Mouse (Mus musculus) adrenal gland, adult 2 months (tissue): ENCODE data around the gene Rbms1. TPM values are rescaled to one million over a fixed set of nuclear protein-coding genes. Genes with fewer than 3 reads are reported as not detected.

ENCODE experiments used
- DNase-seq: peaks from one replicate; pipeline ENCODE4 v3.0.0; 2021
- polyA plus RNA-seq: library from polyadenylated mRNA; depleted of rRNA; stranded (reverse); fragments of >200 nt; gene quantifications from 2 replicates; pipeline ENCODE4 v1.2.3, GENCODE M21; 2012
- total RNA-seq, 2 experiments: library from RNA; stranded (reverse); gene quantifications; 2 replicates each; pipeline ENCODE4 v1.2.3; 2021

Gene Rbms1
- total and polyA plus RNA-seq, 3 experiments: 58.6 to 119 (median 60.1) TPM

DNA sequence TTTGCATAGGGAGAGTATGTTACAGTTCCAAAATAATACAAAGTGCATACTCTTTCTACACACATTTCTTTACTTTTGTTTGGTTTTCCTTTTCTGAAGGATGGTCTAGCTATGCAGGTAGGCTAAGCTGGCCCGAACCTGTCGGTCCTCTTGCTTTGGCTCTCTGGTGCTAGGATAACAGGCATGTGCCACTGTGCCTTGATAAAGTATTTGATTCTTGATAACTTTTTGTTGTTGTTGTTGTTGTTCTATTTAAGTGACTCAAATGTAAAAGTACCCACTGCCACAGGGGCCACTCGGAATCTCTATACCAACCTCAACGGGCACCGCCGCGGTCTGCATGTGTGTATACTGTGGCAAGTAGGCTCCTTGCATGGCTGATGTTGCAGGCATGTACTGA lies 207.9 kb downstream of the Rbms1 start:
- DNase-seq: no peak

DNA sequence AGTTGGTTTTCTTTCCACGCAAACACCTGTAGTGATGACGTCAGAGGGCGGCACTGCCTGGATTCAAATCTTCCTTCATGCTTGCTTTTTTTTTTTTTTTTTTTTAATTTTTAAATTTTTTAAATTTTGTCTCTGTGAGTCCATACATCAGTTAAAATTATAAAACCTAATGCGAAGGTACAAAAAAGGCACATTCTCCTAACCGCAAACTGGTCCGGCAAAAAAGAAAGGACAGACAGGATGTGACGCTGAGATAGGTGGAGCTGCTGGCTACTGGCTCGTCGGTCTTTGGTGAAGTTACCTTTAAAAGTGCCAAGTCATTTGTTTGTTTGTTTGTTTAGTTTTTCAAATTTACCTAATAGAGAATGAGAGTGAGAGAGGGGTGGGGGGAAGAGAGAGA lies 211.7 kb downstream of the Rbms1 start:
- no peak for DNase-seq

DNA sequence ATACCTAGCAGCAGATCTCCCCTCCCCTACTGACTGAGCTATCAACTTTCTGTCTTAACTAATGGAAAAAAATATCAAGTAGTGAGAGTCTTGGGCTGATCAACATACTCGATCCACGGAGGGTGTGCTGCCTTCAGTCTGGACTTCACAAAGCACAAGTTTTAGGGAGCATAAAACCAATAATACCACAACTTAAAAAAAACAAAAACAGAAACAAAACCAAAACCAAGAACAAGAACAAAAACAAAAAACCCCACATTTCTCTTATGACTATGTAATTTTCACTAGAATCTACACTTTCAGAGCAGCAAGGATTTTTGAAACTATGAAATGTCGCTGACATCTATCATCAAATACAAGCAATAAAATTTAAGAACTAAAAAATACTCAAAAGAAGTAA lies 212.4 kb downstream of the Rbms1 start:
- no peak for DNase-seq

DNA sequence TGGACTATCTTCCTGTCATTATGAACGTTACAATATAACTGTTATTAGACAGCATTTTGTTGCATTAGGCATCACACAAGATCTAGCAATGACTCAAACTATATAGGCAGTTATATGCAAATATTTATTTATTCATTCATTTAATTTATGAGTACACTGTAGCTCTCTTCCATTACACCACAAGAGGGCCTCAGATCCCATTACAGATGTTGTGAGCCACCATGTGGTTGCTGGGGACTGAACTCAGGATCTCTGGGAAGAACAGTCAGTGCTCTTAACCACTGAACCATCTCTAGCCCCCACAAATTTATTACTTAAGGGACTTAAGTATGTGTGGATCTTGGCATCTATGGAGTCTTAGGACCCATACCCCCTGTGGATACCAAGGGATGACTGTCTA lies 214.4 kb downstream of the Rbms1 start:
- no peak for DNase-seq

DNA sequence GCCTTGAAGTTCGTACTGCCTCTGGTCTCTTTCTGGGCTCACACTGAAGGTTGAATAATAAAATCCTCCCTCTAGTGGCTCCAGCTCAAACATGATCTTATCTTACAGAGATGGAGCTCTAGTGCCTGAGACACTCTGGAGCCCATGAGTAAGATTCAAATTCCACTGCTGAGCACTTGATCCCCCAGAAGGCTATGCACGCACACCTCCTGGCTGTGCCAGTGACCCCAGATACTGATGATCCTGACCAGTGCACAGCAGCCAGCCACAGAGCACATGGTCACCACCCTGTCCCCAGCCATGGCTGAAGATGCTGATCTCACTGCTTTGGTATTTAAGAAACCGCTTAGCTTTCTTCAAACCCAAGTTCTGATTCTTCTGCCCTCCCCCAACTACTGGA lies 215.4 kb downstream of the Rbms1 start:
- DNase-seq: no peak

DNA sequence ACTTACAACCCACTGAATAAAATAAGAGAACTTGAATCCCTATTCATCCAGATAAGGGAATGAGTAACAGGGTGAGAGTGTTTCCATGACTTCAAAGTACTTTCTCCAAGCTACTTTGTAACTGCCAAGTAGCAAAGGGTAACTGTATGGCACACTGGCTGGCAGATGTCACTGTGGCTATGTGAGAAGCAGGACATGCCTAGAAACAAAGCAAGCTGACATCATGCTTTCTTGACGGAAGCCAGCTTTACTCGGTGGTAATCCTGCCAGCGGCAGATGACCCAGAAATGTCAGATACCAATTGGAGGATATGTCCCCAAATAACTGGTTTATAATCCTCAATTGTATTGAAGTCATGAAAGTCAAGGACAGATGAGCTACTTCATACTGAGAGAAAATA lies 218.3 kb downstream of the Rbms1 start:
- peak; percentile 26 for DNase-seq

DNA sequence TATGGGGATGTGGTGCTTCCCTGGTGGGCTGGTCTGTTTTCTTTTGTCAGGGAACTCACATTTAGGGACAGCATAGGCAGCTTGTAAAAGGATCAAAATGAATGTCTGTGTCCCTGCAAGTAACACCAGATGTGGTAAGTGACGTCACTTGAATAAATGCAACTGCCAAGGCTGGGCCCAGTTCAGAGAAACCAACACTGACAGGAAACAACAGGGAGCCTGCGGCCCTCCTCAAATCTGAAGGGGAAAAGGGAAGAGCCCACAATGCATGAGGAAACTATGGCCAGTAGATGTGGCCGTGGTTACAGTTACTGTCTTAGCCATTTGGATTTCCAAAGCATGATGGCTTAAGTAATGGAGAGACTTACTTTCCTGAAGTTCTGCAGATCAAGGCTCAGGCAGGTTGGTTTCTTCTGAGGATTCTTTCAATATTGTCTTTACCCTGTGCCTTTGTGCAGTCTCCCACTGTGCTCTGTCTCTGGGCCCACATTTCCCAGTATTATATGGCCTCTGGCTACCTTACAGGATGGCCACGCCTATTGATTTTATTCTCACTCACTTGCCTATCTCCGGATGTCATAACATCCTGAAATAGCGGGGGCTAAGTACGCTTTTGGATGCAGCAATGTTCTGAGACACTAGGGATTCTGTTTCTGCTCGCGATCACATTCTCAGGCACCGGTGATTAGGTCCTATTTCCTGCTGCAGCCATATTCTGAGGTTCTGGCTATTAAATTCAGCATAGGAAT lies 223.4 kb downstream of the Rbms1 start:
- no peak for DNase-seq

DNA sequence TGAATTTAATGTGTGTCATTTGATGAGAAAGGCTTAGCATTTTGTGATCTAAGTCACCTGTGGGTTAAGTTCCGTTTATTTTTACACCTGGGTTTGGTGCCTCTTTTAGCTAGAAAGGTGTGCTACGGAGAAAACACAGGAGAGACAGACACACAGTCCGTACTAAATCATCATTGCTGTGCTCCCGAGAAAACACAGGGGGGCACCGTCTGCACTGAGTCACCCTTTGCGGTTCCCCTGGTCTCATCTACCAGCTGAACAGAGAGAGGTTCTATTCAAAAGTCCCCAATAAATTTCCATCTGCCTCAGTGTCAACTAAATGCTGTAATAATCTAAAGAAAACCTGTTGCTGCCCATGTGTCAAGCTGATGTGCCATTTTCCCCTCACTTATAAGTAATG lies 232.1 kb downstream of the Rbms1 start:
- no peak for DNase-seq

DNA sequence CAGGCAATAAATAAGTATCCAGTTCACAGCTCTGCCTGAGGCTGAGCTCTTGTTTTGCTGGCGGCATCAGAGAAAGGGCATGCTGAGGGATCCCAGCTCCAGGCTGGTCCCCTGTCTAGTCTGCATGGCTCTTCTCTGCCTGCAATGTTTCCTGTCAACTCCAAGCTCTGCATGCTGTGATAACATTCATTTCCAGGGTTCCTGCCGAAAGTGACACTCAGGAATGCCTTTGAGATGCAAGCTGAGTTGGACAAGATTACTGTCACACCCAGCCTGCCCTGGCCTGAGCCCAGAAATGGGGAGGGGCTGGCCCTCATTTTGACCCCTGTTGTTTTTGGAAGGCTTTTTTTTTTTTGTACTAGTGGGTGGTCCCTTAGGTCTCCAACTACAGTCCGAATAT lies 233.0 kb downstream of the Rbms1 start:
- peak; percentile 30 for DNase-seq

DNA sequence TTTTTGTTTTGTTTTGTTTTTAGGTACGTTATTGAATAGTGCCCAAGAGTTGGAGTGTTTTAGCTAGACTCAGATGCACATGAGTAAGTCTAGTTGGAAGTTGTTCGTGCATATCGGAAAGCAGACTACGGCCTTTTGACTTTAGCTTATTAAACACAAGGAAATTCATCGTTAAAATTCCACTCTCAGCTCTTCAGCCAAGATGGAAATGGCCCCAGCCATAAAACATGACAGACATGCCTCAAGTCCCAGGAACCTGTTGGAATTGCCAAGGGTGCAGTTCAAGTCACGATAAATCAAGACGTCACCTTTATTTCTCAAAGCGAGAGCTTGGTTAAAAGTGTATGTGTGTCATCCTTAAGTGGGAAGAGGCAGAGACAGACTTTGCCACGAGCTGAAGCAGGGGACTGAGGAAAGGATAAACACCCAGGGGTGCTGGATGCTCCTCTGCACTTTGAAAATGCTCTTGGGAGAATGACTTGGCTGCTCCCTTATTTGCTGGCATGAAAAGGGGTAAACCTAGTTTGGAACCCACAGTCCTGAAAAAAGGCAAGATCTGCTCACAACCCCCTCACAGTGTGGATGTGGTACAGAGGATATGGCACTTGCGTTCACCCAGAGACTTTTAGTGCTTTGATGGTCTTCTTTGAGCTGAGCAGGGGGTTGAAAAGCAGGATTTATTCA lies 233.9 kb downstream of the Rbms1 start:
- DNase-seq: no peak

DNA sequence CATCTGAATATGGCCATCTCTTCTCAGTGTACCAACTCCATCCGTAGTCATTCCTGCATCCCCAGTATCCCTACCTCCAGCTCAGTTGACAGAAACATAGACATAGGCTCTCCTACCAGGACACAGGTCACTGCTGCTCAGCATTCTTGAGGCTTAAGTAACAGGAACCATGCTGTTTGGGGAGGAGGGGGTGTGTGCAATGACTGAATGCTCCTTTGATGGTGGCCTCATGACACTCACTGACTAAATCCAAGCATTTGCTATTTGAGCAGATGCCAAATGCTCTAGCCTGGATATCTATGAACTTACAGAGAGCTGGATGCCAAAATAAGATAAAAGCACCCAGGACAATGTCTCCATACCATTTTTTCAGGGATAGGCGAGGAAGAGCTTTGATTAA lies 238.3 kb downstream of the Rbms1 start:
- DNase-seq: no peak

DNA sequence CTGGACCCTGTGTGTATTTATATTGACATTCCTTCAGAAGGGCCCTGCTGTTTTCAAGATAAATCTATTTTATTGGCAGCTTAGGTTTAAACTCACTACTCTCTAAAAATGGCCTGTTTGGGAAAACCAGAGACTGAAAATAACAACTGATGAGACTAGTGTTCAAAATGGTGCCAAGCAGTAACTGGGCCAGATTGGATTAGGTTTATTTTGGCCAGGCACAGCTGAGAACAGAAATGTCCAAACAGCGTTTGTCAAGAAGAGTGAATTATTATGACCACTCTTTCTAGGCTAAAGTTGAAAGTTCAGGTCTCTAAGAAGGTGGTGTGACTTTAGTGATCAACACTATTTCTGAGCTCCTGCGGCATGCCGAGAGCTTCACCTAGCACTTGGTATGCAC lies 240.0 kb downstream of the Rbms1 start:
- no peak for DNase-seq

DNA sequence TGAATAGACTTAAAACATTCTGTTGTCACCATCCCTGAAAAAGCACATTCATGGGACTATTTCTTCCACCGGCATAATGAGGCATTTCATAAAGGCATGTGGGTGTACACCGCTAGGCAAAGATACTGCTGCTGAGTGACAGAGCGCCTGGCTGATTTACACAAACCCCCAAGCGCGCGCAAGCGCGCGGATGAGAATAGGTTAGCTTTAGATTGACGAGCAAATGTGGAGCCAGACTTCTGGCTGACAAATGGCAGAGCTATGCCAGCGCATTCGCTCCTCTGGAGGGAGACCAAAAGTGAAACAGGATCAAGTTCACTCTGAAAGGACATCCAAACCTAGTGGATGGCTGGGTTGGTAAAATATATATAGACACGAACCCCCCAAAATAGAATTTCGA lies 240.5 kb downstream of the Rbms1 start, which contains the start of gene Itgb6:
TSS of gene Itgb6 (minus strand) at position 130 of the 400 bp plus-strand sequence.
- no peak for DNase-seq

DNA sequence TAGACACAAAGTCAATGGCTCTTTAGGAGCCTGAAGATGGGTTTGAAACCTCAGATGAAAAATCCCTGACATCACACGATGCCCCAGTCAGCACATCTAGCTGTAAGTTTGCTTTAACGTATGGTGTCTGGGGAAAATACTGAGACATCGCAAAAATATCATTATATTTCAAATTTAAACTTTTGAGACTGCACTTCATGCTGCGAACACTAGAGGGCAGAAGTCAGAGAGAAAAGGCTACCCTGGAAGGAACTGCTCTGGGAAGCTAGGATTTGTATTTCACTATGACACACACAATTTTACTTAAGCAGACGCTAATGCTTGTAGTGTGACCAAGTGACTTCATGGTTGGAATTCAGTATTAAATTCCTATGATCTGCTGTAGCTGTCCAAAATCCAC lies 242.1 kb downstream of the Rbms1 start:
- no peak for DNase-seq

DNA sequence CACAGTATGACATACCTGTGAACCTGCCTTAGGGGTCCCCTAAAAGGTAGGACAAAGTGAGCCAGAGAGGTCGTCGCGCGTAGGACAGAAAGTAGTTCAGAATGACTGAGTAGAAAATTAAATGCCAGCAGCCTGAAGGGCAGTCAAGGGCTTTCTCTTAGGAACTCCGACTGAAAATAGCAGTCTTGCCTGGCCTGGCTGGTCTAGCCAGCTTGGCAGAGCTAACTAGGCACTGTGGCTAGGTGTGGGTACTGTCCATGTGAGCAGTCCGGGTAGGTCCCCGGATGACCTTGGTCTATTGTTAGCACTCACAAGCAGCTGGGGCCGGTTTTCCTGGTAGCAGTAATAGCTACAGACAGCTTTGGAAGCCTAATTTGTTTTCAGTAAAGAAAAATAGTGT lies 242.8 kb downstream of the Rbms1 start:
- peak; percentile 70 for DNase-seq

DNA sequence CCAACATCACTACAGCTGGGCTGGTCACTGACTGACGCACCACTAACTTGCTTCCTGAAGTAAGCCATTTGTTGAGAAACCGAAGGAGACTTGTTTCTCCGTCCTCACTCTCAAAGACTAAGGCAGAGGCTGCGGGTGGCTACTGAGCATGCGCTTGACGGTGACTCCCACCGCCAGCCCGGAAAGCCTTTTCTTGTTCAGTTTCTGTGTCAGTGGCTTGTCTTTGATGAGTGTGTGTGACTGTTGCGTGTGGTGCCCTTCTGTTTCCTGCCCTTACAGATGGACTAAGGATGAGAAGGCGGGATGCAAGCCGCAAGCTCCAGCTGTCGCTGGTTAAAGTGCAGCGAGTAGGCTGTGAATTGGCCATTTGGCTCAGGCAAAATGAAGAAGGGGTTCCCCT lies 245.6 kb downstream of the Rbms1 start:
- DNase-seq: no peak

DNA sequence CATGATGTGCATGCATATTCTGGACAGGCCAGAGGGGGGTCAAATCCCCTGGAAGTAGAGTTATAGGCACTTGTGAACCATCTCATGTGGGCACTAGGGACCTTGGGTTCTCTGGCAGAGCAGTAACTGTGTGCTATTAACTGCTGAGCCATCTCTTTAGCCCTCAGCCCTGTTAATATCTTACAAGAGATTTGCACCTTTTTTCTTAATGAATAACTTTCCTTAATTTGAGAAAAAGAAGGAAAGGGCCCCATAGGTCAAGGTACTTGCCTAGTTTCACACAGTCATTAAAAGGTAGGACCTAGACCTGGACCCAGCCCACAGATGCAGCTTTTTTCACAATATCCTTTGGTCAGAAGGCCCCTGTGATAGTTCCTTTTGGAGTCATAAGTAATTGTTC lies 246.4 kb downstream of the Rbms1 start:
- no peak for DNase-seq

DNA sequence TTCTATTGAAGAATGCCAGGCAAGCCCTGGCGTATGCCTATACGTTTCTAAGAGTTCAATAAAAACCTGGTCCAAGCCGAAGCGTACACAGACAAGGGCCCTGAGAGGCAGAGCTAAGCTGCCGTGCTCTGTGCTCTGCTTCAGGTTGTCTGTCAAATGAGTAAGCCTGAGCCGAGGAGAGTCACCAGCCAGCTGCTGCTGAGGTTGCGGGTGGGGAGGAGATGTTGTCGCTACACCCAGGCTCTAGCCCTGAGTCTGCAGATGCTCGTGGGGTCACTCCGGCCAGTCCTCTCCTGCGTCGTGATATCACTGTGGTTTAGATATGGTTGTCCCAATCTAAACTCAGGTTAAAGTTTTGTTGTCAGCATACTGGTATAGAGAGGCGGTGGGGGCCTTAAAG lies 247.2 kb downstream of the Rbms1 start:
- DNase-seq: no peak

DNA sequence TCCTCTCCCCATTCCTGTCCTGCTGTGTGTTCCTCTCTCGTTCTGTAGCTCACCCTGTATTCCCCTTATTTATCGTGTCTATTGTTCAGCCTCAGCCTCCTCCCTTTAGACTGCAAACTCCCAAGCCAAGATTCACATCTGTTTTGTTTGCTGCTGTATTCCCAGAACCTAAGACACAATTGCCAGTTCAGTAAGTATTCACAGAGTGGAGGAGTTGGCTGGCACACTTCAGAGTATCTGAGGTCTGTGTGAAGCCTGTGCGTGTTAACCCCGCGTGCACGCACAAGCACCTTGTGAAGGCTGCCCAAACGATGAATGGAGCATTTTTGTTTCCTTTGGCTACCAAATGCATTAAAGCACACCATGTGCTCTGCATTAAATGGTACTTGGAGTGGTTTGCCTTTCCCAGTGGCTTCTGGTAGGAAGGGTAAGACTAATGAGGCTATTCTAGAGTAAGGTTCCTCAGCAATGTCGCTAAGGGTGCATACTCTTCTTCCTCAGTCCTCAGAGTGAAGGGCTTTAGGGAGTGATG lies 248.0 kb downstream of the Rbms1 start:
- no peak for DNase-seq

DNA sequence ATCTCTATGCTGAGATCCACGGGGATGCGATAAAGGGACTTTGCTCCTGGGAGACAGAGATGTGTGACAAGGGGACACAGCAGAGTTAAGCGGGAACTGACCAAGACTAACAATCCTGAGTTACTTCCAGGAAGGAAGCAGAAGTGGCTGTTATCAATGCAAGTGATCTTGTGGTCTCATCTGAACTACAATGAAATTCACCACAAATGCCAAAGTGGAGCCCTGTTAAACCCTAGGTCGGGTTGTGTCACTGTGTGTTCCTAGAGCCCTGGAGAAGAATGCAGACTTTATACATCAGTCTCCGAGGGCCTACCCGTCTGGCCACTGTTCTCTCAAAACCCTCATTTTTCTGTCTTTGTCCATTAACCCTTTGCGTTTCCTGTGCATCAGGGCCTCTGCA lies 248.5 kb downstream of the Rbms1 start:
- DNase-seq: no peak

DNA sequence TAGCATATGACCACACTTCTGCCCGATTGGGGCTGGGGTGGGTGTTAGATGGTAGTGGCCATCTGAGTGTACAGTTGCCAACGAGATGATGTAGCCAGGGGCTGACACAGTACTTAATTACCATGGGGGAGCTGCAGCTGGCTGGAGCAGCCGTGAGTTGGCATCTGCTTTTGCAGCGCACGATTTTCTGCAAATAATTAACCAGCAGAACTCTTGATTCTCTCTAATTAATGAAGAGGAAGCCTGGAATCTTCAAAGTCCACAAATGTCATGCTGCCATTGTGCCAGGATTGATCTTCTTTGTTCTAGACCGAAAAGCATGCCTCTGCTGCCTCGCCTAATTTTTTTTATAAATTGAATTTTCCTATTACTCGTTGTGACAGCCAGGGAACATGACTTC lies 249.1 kb downstream of the Rbms1 start:
- DNase-seq: no peak

DNA sequence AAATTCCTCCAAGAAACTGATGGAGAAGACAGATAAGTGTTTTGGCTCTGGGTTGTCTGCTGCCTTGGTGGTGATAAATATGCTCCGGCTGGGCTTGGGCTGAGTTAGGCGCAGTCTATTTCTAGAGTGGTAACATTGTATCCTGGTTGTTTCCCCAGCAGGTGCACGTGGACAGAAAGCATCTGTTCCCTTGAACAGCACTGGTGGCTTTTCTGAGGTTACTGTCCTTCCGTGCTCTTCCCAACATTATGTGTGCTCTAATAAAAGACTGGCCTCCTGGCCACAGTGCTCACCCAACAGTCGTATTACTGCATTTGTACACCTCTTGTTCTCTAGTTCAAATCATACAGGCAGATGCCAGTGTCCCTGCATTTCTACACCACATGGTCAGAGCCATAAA lies 250.1 kb downstream of the Rbms1 start:
- no peak for DNase-seq

DNA sequence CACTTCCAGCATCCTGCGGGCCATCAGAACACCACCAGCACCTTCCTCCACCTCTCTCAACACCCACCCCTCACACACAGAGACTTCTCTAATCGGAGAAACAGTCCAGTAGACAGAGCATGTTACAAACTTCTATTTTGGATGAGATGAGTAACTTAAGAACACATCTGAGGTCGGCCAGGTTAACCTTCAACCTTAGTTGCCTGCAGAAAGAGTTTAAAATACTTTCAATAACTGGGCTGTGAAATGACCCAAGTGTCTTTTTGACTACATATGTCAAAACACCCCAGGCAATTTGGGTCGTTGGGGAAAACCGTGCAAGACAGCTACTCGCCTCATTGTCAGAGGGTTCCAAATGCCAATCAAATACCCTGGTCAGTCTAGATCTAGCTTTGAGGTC lies 250.5 kb downstream of the Rbms1 start:
- no peak for DNase-seq
